Mouse (Mus musculus) inflammation-experienced regulatory T-cells, adult 6 months (primary cell): ENCODE data around the gene Olfr1414. TPM values are rescaled to one million over a fixed set of nuclear protein-coding genes. Genes with fewer than 3 reads are reported as not detected.
"Not testable (repeated sequence)": the region's sequence is repeated elsewhere in the genome, so short reads cannot be mapped to it uniquely, and the experiment has no call there.

Experiments used
- ATAC-seq: one replicate; pipeline ENCODE4 v1.8.0; 2017
- polyA plus RNA-seq, 3 experiments: library from polyadenylated mRNA; unstranded; fragments of 100-300 nt; shearing (Covaris generic); gene quantifications; one replicate each; pipeline ENCODE4 v1.2.1; 2017

Gene Olfr1414
- not detected for polyA plus RNA-seq

DNA sequence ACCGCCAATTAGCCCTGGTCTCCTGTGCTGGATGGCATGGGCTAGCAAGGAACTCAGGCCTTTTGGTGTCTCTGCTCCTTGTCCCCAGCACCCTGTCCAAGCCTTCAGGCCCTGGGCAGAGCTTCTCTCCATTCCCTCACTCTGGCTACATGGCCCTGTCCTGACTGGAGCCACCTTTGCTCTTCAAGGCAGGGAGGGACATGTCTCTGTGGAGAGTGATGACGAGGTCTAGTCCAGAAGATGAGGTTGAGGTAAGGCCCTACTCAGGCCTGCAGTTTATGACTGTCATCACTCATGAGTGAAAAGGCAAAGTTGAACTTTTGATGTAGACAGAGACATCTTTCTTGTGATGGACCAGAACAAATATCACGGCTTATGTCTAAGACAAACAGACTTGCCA, at the start of gene Olfr1414:
Gene Olfr1414 (minus strand): TSS at position 101 of the 400 bp plus-strand sequence.
- no peak for ATAC-seq

- no peak for ATAC-seq
These were observed 27.5 kb upstream of the Olfr1414 start for GRCm38 (mm10) chr1:92545929-92546328.

- ATAC-seq, result no peak
These were observed 20.6 kb upstream of the Olfr1414 start for GRCm38 (mm10) chr1:92539071-92539470.

DNA sequence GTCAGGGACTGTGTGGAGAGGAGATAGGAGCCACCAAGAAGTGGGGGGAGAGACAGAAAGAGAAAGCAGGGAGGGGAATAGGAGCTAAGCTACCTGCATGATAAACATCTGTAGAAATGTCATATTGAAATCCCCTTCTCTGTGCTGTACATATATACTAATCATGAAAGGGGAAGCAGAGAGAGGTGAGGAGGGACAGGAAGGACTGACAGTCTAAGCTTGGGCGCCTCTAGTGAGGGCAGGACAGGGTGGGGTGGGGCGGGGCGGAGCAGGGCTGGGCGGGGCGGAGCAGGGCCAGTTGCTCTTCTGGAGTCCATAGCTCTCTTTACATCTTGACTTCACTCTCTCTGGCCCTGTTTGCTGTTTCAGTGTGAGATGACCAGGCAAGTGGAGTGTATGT, 18.5 kb upstream of the Olfr1414 start:
- no peak for ATAC-seq

DNA sequence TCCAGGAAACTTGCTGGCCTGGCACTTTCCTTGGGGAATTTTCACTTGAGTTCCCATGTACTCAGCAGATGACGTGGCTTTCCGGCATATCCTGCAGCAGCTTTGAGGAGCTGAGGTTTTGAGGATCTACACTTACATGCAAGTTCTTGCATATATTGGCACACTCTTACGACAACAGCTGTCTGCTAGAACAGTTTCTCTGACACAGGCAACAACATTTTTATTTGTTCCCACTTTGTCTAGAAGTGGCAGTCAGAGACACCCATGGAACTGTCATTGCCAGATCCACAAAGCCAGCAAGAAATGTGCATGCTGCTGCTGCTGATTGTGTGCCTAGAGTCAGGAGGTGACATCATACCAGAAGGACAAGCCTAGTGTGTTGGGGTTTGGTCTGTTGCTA, 5.3 kb upstream of the Olfr1414 start:
- ATAC-seq, result no peak

- ATAC-seq, result no peak
These were observed 2.9 kb upstream of the Olfr1414 start for GRCm38 (mm10) chr1:92521376-92521775.

DNA sequence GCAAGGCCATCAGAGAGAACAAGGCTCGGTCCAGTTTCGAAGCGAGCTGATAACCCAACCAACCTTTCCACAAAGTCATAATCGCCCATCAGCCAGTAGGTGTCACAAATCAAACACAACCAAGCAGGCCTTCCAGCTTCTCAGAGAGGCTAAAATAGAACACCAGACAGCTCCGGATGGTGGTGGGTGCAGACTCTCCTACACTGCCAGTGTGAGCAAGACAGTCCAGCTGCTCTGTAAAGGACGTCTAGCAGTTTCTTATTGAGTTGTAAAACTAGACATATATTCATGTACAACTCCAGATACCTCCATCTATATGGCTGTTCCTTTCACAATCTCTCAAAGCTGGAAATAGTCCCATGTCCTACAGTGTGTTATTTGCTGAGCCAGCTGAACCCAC, 585 bp upstream of the Olfr1414 start:
- no peak for ATAC-seq

DNA sequence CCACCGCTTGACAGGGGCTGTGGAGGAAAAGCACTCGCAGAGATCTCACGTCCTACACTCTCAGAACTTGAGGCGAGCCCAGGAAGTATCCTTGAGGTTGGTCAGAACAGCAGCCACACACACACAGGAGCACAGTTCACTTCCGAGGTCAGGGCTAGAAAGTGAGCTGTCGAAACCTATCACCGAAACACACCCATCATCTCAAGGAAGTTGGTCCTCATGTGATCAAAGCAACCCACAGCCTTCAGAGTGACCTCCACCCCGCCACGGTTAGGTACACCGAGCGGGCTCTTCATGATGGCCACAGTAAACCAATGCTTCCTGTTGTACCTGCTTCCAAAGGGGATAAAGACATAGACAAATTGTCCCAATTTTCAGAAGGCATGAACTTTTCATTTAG, 3.1 kb downstream of the Olfr1414 start:
- no peak for ATAC-seq

DNA sequence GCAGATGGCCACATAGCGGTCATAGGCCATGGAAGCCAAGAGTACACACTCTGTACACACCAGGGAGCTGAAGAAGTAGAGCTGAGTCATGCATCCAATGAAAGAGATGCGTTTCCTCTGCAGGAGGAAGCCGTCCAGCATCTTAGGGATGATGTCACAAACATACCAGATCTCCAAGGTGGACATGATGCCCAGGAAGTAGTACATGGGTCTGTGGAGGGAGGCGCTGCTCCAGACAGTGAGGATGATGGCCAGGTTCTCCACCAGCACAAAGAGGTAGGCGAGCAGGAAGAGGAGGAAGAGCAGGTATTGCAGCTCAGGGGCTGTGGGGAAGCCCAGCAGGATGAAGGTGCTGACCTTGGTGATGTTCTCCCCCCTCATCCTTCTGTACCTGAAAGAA, 6.8 kb downstream of the Olfr1414 start:
- not testable (repeated sequence) for ATAC-seq

DNA sequence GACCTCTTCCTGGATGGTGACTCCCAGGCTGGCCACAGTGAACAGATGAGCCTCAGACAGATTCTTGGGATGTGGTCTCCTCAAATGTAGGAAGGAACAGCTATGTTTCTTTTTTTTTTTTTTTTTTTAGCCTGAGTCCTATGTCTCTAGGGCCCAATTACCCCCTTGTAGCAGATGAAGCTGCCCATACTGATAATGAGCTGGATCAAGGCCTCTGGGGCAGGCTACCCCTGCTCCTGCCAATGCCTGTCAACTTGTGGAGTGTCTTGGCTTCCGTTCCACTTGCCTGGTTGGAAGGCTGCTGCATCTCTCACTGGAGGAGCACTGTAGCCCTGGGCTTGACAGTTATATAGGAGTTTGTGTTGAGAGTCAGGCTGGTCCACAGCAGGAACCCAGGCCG, 22.5 kb downstream of the Olfr1414 start, which contains the start of gene Olfr1415:
Gene Olfr1415 (minus strand): TSS at position 101 of the 400 bp plus-strand sequence.
- ATAC-seq, result no peak

DNA sequence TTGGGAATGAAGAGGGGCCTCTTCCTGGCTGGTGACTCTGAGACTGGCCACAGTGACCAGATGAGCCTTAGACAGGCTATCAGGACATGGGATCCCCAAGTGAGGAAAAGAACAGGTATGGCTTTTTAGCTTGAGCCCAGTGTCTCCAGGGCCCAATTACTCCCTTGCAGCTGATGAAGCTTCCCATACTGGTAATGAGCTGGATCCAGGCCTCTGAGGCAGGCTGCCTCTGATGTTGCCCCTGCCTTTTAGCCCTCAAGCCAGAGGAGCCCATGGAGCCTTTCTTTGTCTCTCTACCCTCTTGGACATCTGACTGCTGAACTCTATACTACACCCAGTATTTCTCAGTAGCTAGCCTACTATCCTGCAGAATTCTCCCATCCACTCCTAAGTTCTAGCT, 33.4 kb downstream of the Olfr1414 start, which contains the start of gene Olfr1416:
Gene Olfr1416 (minus strand): TSS at position 101 of the 400 bp plus-strand sequence.
- no peak for ATAC-seq

DNA sequence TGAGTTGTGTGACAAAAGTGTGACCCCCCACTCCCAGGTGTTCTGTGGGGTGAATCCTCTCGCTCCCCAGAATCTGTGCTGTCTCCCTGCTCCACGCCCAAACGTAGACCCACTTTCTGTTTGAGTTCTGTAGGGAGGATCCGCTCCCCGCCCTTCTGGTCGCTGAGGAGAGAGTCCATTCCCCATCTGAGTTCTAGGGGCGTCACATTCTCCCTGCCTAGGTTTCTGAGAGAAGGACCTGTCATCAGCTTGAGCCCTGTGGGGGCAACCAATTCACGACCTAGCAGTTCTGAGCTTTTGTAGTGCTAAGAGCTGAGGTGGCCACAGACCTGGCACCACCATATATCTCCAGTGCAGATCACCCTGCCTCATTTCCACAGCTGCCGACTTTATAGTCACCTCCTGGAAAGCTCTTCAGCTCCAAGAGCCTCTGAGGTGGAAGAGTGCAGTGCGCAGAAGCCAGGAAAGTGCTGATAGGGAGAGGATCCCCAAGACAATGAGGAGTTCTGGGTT, 44.3 kb downstream of the Olfr1414 start:
- peak; percentile 57 for ATAC-seq

DNA sequence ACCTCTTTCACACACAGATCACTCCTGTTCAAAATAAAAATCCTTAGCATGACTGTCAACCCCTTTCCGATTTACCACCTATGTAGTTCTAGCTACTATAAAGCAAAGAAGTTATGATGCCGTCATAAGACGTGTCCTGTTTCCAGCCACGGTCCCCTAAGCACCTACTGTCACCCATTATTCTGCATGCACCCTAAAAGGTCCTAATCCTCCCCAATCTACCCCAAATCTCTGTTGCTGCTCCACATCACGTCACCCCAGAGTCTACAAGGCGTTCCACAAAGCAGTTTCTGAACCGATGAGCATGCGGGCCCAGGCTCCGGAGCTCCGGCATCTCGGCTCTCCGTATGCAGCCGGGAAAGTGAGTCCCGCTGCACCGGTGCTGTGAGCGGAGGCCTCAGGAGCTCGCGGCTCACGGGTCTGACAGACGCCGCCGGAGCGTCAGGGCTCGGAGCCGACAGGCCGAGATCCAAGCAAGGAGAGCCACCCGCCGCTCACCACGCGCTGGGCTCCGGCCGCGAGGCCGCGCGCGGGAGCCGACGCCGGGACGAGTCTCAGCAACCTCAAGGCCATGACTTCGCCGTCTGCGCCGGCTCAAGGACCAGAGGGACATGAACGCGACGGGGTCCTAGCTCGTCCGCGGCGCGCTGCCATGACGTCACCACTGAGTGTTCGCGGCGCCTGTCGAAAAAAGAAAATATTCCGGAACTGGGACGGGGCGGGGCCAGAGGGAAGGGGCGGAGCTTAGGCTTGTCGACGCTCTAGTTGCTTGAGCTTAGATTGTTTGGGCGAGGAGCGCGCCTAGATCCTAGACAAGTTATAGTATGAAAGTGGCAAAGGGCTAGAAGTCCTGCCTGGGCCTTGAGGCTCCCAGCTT, 45.1 kb downstream of the Olfr1414 start, which contains the start of gene Ndufa10:
Gene Ndufa10 (minus strand): TSS at position 696 of the 877 bp plus-strand sequence.
- ATAC-seq, result peak; percentile 90

DNA sequence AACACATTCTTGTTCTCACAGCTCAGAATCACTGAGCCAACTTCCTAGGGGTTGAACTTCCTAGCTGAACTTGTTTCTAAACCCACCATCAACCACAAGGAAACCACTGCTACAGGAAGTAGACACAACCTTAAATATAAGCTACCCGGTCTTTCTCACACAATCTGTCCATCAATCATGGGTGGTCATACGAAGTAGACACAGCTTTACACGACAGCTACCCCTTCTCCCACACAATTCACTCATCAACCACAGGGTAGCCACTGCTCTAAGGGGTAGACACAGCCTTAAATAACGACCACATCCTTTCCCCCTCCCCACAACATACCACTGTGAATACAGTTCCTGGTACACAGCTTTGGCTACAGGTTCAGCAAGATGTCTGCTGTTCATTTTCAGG, 49.6 kb downstream of the Olfr1414 start:
- ATAC-seq, result peak; percentile 23

GRCm38 (mm10) chr1:92458416-92458815, 60.0 kb downstream of the Olfr1414 start:
- no peak for ATAC-seq

GRCm38 (mm10) chr1:92457758-92458157, 60.7 kb downstream of the Olfr1414 start:
- ATAC-seq, result no peak

Other genes starting within 250 kb of the Olfr1414 start
- 100 to 1,000 TPM; 157 to 216 (median 180) TPM for gene Ndufa10, start 44.8 kb downstream of the Olfr1414 start, polyA plus RNA-seq
- gene Olfr1416, start 33.5 kb downstream of the Olfr1414 start, polyA plus RNA-seq, result not detected
- gene Olfr1415, start 22.6 kb downstream of the Olfr1414 start, polyA plus RNA-seq, result not detected
- gene Olfr1413, start 52.7 kb upstream of the Olfr1414 start, polyA plus RNA-seq, result not detected
- not detected for gene Olfr1412, start 67.1 kb upstream of the Olfr1414 start, polyA plus RNA-seq
- not detected for gene Olfr1411, start 75.8 kb upstream of the Olfr1414 start, polyA plus RNA-seq
- not detected for gene Olfr1410, start 87.1 kb upstream of the Olfr1414 start, polyA plus RNA-seq
- gene Olfr12, start 99.1 kb upstream of the Olfr1414 start, polyA plus RNA-seq, result not detected
- 100 to 1,000 TPM; 205 to 272 (median 248) TPM for gene Cops9, start 123.3 kb upstream of the Olfr1414 start, polyA plus RNA-seq
- gene Otos, start 130.2 kb upstream of the Olfr1414 start, polyA plus RNA-seq, result 1 to 10 TPM in 2 of 3 experiments, under 1 TPM in 1; 0.64 to 2.5 (median 1.7) TPM